In genomic region chr15:11971854-11972420, GRCm38 (mm10) we compare ENCODE assay signal across 8 mouse cellular contexts. TPM values are rescaled to one million over a fixed set of nuclear protein-coding genes. Genes with fewer than 3 reads are reported as not detected.
DNase-seq lines count a peak whose midpoint lies in the region; ATAC-seq and TF ChIP-seq lines count a peak whose summit lies in the region.

No protein-coding gene starts in this region.

- no peaks in the 10 kb centered on the region for H3K27me3 ChIP-seq in Patski
- no peaks in the 10 kb centered on the region for H3K27me3 ChIP-seq in hindbrain, embryonic 14.5 days (ENCODE audit: control insufficient read depth, insufficient read depth, low read length)

- in situ Hi-C loops in Patski (cut with MboI; ENCODE audit: low pct_unique_long_range_greater_than_20kb): loop anchor here (5.0 to 25.0 kb wide), 3 partner anchors 275 to 935 kb away; partner anchors contain the start of gene Rxfp3

- no peak overlapping the region for H3K9ac ChIP-seq in hindbrain, embryonic 14.5 days

- CTCF ChIA-PET in Patski (lab: Charles Lee): interaction anchor here (0.7 to 3.2 kb wide), 24 partner anchors 9 to 565 kb away, joined by 3 to 16 read pairs (median 5); no protein-coding TSS in a partner anchor

- H3K4me2 ChIP-seq in hindbrain, embryonic 14.5 days (replicated peaks): no peak overlapping the region

- H3K27ac ChIP-seq in hindbrain, embryonic 14.5 days: no peak overlapping the region

- DNase-seq in Patski (ENCODE audit: low read depth, low spot score): no peak
- peak; percentile 92 for DNase-seq in cerebellum, postnatal 10 days
- peak; percentile 72 to 80 for DNase-seq in frontal cortex, postnatal 36 days (ENCODE audit: low spot score in 2 of 2)
- peak; percentile 84 for DNase-seq in hindbrain, embryonic 14.5 days (ENCODE audit: low spot score)
- DNase-seq in layer of hippocampus, postnatal 25 days (ENCODE audit: extremely low spot score in 1 of 2, low spot score in 1 of 2): peak; percentile 70 to 94
- peak; percentile 54 for DNase-seq in retina, postnatal 7 days (ENCODE audit: low read depth, low spot score)
- peak; percentile 88 for DNase-seq in thymus, postnatal 4 days

- no peaks in the 10 kb centered on the region for H3K9me3 ChIP-seq in hindbrain, embryonic 14.5 days (ENCODE audit: control insufficient read depth, low read length)

- POLR2A ChIA-PET in Patski (lab: Charles Lee): no interaction called here

- no peaks in the 10 kb centered on the region for H3K4me1 ChIP-seq in hindbrain, embryonic 14.5 days (replicated peaks; ENCODE audit: control insufficient read depth, insufficient read depth, low read length)

- 28% methylated on average over 13 of the region's 13 CpGs for WGBS in hindbrain, embryonic 14.5 days

- ATAC-seq in Patski: peak; percentile 74
- peak; percentile 82 for ATAC-seq in hindbrain, embryonic 14.5 days (ENCODE audit: low FRiP score)
- peak; percentile 100 for ATAC-seq in megakaryocyte, adult 5-6 weeks (ENCODE audit: poor library complexity, severe bottlenecking)

- peak; percentile 97 for TF ChIP-seq CTCF in Patski (IDR thresholded peaks at IDR 0.05)

- no peak overlapping the region for H3K4me3 ChIP-seq in hindbrain, embryonic 14.5 days (replicated peaks; ENCODE audit: low read length)

- H3K36me3 ChIP-seq in hindbrain, embryonic 14.5 days (replicated peaks; ENCODE audit: control insufficient read depth, insufficient read depth): no peaks in the 10 kb centered on the region

RNA-seq across cellular contexts. Expression of gene Sub1, which starts 24.8 kb away (rescaled TPM):
- 197 TPM for polyA plus RNA-seq in Patski (2021)
- polyA plus RNA-seq in hindbrain, embryonic 14.5 days (2014; fragmentation: Nextera tagmentation; extraction: Ambion mirVana): 534 and 562 TPM in 2 replicates
- 100 to 1,000 TPM; 305 to 336 TPM for total RNA-seq in layer of hippocampus, postnatal 25 days (2021)
- total RNA-seq in megakaryocyte, adult 5-6 weeks (2015): 639 and 700 TPM in 2 replicates
- total RNA-seq in megakaryocyte, adult 5-6 weeks (2017): 625 and 748 TPM in 2 replicates
